Mouse (Mus musculus): ENCODE data around the gene Ccdc106.
"Not testable (repeated sequence)": the region's sequence is repeated elsewhere in the genome, so short reads cannot be mapped to it uniquely, and the experiment has no call there.

Gene Ccdc106

DNA sequence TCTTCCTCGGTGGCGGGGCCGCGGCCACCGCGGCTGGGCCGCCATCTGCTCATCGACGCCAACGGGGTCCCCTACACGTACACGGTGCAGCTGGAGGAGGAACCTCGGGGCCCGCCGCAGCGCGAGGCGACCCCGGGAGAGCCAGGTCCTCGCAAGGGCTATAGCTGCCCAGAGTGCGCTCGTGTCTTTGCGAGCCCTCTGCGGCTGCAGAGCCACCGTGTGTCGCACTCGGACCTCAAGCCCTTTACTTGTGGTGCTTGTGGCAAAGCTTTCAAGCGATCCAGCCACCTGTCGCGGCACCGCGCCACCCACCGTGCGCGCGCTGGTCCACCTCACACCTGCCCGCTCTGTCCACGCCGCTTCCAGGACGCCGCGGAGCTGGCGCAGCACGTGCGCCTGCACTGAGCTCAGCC, 32.6 kb downstream of the Ccdc106 start:
- DNase-seq: no peak

DNA sequence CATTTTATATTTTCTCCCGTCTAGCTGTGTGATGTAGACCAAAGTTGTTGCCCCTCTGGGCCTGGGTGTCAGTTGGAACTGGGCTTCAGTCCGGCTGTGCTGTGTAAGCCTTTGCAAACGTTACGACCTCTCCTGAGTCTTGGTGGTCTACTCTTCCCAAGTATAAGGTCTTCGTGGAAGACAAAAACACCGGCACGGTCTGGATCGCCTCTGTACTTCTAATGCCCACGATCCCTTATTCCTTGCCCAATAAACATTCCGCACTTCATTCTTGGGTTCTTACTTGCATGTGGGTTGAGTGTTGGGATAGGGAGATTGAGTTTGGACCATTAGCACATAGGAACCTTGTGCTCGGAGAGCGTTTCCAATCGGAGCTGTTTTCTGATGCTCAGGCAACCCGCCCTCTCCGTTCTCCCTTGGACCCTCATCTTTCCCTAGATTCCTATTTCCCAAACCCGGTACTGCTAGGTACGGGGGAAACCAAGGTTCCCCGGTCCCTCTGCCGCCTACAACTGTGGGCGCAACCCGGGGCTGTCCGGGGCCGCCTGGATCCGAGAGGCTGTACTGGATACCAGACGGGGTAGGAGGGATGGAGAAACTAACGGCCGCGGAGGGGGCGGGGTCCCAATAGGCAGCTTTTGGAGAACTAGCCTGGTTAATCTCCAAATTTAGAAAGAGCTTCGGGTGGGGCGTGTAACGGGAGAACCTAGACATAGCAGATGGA, 33.3 kb downstream of the Ccdc106 start:
- DNase-seq: no peak

DNA sequence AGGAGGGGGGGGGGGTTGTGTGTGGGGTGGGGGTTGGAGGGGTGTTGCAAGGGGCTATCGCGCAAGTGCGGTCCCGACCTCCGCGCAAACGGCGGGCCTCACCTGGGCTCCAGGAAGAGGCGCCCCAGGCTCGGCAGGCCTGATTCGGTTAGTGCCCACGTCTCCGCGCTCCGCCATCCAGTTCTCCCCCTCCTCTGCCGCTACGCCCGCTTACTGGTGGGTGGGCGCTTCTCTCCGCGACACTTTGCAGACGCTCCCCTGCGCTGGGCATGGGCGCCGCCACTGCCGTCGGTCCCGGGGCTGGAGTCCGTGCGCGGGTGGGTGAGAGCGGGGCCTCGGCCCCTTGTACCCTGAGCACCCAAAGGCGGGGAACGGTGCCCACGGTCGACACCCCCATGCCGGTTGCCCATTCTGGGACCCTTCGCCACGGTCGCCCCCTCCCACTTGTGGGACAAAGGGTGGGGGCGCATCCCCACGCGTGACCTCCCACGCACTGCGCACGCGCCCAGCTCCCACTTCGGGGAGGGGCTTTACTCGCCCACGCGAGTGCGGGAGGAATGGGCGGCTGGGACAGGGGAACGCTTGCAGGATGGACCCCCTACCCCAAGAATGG, 36.4 kb downstream of the Ccdc106 start:
- DNase-seq: no peak

DNA sequence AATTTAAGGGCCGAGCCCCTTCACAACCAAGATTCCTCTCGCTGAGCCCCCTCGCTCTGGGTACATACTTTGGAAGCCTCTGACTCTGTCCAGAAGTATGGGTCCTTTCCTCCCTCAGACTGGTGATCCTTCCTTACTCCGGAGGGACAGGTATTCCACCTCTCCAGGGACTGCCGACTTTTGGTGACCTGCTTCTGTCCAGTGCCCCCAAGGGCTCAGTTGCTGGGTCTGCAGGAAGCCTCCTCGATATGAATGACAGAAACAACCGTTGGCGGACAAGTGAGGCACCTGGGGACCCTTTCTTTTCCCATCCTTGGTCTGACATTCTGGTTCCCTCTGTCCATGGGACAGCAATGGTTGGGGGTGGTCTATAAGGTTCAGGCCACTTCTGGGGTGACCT, 37.0 kb downstream of the Ccdc106 start:
- DNase-seq: no peak

DNA sequence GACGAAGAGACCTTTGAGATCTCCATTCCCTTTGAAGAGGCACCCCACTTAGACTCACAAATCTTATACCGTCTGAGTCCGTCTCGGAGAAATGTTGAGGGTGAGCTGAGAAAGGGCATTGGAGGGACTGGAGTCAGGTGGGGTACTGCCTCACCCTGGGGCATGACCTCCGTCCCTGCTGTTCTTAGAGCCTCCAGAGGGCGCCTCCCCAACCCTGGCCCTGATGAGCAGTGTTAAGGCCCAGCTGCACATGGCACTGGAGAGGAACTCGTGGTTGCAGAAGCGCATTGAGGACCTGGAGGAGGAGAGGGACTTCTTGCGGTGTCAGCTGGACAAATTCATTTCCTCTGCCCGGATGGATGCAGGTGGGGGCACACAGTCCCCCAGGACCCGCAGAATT, 37.5 kb downstream of the Ccdc106 start:
- DNase-seq: no peak

DNA sequence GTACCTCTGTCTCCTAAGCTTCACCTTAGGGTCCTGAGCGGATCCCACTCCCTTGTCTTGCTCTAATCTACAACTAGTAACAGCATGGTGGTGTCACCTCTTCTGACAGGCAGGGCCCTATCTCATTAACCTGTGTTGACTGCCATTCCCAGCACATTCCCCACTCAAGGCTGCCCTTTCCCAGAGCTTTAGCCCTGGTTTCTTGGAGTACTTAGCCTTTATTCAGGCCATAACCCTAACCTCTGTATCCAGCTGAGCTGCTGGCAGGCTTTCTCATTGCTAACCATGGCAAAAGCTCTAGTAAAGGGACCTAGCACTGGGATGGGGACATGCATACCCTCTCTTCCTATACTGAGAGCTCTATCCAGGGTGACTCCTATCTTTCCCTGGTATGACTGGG, 38.3 kb downstream of the Ccdc106 start:
- no peak for DNase-seq

DNA sequence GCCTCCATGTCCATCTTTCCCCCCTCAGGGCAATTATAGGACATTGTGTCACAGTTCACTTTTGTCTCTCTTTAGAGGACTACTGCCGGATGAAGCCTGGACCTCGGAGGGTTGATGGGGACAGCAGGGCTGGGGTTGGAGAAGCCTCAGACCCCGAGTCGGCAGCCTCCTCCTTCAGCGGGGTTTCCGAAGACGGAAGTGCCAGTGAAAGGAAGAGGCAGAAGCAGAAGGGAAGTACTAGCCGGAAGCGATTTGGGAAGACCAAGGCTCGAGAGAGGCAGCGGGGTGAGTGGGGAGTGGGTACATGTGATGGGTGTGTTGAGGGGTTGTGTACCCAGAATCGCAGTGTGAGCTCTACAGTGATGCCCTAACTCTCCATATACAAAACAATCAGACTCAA, 39.1 kb downstream of the Ccdc106 start:
- no peak for DNase-seq

DNA sequence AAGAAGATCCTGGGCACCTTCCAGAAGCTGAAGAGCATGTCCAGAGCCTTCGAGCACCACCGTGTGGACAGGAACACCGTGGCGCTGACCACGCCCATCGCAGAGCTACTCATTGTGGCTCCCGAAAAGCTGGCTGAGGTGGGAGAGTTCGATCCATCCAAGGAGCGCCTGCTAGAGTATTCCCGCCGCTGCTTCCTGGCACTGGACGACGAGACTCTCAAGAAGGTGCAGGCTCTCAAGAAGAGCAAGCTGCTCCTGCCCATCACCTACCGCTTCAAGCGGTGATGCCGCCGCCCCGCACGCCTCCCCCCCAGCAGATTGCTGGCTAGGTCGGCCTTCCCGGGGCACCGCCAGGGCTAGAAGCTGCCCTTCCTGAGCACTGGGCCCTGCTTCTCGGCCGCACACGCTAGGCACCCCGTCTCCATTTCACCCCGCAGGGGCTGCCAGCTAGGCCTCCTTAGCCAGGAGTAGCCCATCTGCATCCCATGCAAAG, 39.9 kb downstream of the Ccdc106 start:
- peak; percentile 89 for DNase-seq

DNA sequence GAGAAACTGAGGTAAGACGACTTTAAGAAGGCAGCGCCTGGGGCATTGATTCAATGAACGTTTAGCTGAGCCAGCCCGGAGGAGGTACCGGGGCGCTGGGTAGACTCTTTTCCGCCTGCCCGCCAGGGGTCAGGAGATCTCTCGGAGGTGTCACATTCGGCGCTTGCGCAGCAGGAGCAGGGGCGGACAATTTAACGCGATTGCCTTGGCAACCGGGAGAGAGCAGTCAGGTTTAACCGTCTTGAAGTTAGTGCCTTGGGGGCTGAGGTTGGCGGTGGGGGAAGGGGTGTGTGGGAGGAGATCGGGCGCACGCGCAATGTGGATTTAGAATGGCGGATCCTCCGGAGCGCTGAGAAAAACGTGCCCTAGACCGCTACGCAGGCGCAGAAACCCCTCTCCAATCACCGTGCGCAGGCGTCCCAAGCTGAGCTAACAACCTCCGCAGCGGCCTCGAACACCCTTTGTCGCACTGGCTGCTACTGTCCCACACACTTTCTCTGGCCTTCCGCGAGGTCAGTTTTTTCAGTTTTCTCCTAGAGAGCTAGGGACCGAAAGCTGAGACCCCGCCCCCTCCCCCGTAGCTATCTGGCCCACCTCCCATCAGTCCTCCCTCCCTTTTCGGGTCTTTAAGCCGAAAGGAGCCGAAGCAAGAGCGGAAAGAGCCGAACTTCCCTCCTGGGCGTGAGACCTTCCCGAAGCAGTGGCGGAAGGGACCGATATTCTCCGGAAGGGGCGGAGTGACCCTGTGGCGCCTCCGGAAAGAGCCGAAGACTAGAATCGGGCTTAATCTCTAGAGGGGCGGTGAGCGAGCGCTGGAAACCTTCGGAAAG, 40.8 kb downstream of the Ccdc106 start:
- peak; percentile 99 for DNase-seq

DNA sequence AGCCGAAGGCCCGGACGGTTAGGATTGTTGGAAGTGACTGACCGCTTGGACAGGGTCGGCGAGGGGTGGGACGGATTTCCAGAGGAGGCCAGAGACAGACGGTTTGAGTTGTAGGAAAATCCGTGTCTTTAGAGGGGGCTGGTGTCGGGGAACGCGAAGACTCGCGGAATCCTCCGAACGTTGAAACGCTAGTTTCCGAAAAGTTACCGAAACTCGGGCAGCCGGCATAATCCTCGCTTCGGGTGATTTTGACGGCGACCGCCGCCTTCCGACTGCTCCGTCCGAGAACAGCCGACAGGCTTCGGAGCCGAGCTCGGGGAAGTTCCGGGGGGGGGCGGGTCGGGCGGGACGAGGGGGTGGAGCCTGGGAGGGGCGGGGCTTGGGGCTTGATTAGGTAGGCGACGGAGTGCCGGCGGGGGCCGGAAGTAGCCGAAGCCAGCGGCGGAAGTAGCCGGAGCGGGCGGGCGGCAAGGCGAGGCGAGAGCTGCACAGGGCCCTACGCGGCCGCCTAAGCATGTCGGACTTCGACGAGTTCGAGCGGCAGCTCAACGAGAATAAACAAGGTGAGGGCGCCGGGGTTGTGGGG, 41.5 kb downstream of the Ccdc106 start, which contains the start of gene U2af2:
TSS of gene U2af2 (plus strand) at position 370 of the 586 bp plus-strand sequence.
- peak; percentile 91 for DNase-seq

DNA sequence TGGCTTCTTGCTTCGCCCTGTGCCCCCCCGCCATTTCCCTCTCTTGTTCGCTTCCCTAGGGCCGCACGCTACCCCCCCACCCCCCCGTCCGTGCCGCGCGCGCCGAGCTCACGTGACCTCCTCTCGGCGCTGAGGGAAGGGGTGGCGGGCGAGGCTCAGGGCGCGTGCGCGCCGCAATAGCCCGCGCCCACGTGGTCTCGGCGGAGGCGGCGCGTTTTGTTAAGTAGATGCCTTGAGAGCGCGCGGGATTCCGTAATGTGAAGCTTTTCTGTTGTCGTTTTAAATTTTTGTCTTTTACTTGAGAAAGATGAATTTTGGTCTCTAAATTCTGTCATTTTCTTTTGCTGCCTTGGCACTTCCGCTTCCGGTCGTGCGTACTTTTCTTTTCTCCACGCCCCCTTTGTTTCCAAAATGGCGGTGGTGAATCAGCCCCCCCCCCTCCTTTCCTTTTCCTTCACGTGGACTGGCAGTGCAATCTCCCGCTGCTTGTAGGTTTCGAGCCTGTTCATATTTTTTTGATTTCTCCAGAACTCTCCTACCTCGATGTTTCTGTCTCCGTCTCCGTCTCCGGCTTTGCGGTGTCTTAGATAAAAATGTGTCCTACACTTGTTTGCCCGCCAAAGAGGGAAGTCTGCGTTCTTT, 42.1 kb downstream of the Ccdc106 start:
- peak; percentile 79 for DNase-seq

DNA sequence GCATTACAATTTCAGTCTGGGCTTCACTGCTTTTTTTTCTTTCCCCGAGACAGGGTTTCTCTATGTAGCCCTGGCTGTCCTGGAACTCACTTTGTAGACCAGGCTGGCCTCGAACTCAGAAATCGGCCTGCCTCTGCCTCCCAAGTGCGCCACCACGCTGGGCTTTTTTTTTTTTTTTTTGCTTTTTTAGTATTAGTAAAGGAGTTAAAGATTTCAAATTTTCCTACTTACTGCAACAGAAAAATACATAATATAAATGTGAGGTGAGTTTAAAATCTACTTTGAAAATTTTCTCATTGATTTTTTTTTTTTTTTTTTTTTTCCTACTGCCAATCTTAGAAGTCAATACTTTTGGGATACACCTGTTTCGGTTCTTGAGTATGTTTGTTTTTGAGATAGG, 44.5 kb downstream of the Ccdc106 start:
- no peak for DNase-seq

DNA sequence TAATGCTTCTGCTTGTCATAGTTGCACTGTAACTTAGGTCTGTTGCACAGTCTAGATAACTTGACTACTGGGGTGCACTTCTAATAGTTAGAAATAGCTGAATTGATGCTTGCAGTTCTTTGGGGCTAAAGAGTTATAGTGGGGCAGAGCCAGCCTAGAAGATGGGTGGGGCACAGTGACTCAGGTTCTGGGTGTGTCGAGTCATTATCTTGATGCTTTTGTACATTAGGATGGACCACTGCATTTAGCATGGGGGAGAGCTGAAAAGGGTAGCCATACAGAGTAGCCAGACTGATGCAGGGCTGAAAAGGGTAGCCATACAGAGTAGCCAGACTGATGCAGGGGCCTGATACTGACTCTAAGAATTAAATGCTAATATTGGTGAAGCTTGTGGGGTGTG, 53.2 kb downstream of the Ccdc106 start:
- DNase-seq: no peak

DNA sequence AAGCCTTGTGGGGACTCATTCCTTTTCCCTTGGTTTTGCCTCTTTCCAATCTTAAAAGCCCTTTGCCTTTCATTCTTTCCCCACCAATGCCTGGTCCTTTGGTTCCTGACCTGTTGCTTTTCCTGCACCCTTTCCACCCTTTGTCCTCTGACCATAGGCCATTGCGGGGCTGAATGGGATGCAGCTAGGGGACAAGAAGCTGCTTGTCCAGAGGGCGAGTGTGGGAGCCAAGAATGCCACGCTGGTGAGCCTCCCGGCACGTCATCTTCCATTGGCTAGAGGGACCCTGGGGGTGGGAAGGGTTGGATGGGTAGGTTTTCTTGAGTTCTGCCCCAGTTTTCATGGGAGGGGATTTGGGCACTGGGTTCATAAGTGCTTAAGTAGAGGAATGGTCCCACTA, 54.6 kb downstream of the Ccdc106 start:
- peak; percentile 46 for DNase-seq

DNA sequence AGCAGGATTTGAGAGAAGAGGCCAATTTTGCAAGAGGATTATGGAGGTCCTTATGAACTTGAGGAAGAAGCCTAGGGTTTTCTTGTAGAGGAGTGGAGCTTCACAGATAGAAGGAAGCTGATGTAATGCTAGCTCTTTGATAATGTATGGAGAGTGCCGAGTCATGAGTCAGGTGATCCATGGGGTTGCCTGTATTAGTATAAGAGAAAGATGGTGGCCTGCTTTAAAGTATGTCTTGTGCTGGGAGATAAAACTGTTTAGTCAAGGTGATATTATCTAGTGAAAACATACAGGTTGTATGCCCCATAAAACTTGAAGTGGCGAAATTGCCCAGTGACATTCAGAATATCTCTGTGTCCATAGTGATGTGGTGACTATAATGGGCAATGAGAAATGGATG, 56.6 kb downstream of the Ccdc106 start:
- no peak for DNase-seq

DNA sequence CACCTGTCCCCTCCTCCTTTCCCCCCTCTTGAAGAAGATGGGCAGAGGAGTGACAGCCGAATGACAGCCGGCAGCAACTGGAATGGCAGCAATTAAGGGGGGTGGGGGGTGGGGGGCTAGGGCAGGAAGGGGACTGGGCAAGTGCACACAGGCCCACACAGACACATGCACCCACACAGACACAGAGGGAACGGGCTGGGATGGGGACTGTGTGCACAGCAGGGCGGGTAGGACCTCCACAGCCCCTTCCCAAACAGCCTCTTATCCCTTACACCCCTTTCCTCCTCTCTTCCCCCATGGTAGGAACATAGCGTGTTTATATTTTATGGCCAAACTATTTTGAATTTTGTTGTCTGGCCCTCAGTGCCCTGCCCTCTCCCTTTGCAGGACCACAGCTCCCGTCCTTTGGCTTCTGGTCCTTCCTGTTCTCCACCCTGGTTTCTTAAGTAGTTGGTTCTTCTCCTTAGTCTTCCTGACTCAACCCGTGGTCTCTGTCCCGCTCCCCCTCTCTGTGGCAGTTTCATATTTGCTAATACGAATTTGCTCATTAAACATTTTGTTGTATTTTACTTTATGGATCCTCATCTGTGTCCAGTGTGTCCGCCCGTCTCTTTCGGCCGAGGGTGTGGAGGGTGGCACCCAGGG, 59.1 kb downstream of the Ccdc106 start:
- not testable (repeated sequence) for DNase-seq

DNA sequence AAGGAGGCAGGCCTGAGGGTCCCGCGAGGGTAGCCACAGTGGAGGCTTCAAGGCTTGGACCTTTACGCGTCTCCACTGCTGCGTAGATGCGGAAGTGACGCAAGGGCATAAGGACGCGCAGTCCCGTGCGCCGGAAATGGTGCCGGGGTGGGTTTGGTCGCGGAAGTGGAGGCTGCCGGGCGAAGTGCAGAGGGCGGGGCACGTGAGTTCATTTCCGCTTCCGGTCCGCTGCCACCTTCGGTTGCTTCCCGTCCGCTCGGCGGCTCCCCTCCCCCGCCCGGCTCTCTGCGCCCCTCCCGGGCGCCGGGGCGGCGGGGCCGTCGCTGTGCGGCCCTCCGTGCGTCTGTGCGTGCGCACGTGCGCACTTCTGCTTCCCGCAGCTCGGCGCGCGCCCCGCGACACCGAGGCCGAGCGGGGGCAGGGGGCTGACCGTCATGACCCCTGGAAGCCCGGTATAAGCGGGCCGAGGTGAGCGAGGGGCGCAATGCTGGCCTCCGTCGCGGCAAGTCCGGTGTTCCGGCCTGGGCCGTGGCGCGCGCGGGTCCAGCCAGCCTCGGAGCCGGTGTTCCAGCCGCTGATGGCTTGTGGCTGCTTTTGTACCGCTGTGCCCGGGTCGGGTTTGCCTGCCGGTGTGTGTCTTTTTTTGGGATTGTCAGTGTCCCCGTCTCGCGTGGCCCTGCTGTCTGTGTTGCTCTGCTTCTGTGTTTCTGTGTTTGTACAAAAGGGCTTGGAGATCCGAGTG, 59.8 kb downstream of the Ccdc106 start, which contains the start of gene Epn1:
TSS of gene Epn1 (plus strand) at position 226 of the 742 bp plus-strand sequence.
- peak; percentile 97 for DNase-seq

DNA sequence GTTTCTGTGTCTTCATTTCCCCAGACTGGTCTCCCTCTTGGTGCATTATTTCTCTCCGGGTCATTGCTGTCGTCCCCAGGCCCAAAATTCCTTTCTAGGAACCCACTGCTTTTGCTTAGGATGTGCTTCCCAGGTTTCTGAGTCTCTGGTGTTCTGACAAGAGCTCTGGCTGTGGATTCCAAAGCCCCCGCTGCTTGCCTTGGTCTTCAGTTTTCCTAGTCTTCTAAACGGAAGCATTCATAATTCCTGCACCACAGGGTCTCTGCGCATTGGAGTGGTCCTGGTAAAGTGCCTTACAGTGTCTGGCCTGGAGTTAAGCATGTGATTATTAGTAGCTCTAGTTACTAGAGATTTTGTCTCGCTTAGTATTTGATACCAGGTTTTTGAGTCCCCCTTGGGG, 60.5 kb downstream of the Ccdc106 start:
- peak; percentile 28 for DNase-seq

DNA sequence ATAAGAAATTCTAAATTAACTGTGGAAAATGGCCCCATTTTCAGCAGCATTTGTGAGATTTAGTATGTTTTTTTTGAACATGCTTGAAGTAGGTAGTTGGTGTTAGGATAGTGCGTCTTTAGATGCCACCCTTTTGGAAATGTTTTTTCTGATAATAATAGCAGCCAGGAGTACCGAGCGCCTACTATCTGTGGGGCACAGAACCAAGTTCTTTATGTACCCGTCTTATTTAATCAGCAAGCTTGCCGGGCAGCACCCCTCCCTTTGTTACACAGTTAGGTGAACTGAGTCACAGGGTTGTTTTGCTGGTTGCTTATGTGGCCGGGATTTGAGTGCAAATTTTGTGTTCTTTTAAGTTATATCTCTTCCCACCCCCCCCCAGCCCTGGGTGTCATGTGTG, 60.9 kb downstream of the Ccdc106 start:
- no peak for DNase-seq

DNA sequence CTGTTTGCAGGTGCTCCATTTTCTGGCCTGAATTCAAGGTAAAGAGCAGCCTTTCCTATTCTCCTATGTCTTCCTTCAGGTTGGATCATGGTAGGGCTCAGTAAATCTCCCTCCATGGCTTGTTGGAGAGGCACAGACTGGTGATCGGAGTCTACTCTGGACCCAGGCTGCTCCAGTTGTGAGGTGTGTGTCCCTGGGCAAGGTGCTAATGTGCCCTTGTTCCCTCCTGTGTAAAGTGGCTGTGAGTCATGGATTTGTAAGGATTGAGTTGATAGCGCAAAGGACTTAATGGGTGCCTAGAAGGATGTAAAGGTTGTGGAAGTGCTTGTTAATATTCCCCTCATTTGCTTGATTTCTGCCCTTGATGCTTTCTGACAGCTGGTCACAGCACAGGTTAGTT, 61.6 kb downstream of the Ccdc106 start:
- no peak for DNase-seq

All from kidney, adult 9 months (tissue).